Mouse (Mus musculus): ENCODE measurements around the gene Adamts8.

DNA sequence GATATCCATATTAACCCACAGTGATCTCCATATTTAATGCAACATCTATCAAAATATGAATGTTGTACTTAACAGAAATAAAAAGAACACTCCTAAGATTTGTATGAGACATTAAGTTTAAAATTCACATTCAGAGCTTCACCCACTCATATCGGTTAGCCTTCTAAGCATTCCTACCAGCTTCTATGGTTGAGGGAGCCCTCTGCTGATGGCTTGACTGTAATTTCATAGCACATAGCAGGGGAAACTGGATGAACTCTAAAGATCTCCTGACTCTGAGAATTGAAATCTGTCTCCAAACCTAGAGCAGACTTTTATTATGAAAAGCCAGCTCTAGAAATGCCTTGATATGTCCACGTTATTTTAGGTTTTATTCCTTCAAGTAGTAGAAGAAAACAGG, 38.1 kb downstream of the Adamts8 start:
- TF ChIP-seq POLR2A (IDR thresholded peaks at IDR 0.05; ENCODE audit: control insufficient read depth, extremely low read depth, insufficient read depth, low read length, poor library complexity) = no peak
- TF ChIP-seq CTCF (IDR thresholded peaks at IDR 0.05; ENCODE audit: borderline replicate concordance, control insufficient read depth, extremely low read depth, insufficient read depth, low read length, poor library complexity) = no peak
